Mouse (Mus musculus) spleen, postnatal 10 days (tissue): ENCODE results near the gene Gbp7.
"Not testable (repeated sequence)": the region's sequence is repeated elsewhere in the genome, so short reads cannot be mapped to it uniquely, and the experiment has no call there.

Source experiments
- DNase-seq, 2 experiments: peaks; one replicate each; pipeline ENCODE4 v3.0.0; 2021 to 2022; ENCODE audit warnings: low spot score in 2 of 2

Gene Gbp7

DNA sequence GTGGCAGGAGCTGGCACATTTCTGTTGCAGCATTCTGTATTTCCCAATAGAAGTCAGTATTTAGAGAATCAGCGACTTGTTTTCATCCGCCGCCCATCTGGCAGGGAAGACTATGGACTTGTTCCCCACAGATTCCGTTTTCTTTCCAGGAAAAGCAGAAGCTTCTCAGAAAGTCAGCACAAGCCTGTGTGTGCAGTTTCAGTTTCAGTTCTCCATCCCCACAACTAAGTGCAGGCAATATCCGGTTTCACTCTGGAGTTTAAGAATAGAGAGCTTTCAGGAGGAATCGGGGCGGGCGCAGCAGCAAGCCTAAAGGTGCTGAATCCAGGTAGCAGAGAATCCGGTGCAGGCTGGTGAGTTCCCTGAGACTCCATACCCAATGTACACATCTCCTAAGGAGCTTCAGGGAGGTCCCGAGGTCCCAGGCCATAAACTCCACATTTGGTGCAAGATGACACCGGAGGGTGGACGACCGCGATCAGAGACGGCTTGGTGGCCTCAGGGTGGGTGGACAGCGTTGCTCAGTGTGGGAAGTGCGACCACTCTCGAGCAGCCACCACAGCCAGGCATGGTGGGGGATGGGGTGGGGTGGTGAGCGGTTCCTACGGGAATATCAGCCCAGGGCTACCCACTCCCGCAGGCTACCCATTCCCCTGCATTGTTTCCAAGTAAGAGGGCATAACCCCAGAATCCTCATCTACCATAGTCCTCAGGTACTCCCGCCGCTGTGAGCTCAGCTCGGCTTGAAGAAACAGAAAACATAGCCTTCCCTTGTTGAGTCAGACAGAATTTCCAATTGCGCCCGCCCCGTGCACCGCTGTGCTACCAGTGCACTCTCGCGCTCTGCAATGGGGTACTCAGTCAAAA is at the start of gene Gbp7:
Gene Gbp7 (plus strand): TSS at position 256 of the 867 bp plus-strand sequence.
- DNase-seq, result peak; percentile 41

DNA sequence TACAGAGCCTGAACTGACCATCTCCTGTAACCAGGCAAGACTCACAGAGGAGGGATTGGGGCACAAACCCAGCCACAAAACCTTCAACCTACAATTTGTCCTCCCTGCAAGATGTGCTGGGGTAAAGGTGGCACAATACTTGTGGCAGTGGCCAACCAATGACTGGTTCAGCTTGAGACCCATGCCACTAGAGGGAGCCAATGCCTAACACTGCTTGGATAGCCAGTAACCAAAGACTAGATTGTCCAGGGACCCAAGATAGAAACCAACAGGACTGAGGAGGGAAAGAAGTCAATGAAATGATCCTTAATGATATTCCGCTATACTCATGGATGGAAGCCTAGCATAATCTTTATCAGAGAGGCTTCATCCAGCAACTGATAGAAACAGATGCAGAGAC is 39.7 kb upstream of the Gbp7 start:
- DNase-seq, result peak; percentile 30 to 75

DNA sequence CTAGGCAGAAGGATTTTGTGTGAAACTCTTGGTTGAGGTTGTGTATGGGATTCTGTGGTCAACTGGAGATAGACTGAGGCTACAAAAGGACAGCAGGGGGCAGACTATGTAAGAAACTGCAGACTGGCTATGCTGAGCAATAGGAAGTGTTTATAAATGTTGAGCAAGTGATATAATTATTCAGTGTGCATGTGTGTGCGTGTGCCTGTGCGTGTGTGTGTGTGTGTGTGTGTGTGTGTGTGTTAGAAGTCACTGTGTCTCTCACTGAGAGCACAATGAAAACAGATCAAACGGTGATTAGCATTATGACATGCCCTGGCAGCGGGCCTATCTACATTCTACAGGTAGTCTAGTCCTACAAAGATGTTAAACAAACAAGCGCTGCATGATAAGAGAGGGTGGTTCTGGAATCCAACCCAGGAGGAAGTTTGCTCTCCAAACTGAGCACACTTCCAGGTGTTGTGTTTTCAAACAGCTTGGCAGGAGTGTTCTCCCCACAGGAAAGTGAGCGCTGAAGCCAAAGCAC is 36.5 kb upstream of the Gbp7 start, which contains the start of gene Gbp5:
Gene Gbp5 (plus strand): TSS at position 443 of the 526 bp plus-strand sequence.
- peak in 1 of 2 experiments; percentile 66 for DNase-seq

DNA sequence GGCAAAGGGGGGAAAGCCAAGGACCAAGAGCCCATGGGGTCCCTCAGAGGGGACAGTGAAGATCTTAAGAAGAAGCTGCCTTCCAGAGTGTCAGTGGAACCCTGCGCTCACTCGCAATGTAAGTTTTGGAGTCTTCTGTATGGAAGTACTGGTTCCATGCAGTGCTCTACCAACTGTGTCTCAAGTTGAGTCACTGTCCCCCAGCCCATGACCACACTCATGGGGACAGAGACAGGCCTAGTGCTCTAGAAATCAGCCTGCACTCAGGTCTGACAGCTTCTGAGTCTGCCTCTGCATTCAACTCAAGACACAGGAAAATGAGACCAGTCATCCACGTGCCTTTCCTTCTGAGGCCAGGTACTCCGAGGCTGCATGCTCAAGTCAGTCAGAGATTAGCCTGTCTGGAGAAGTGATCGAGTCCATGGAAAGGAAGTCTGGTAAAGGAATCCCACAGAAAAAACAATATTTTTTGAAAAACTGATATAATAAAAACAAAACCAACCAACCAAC is 34.9 kb upstream of the Gbp7 start:
- DNase-seq, result no peak

DNA sequence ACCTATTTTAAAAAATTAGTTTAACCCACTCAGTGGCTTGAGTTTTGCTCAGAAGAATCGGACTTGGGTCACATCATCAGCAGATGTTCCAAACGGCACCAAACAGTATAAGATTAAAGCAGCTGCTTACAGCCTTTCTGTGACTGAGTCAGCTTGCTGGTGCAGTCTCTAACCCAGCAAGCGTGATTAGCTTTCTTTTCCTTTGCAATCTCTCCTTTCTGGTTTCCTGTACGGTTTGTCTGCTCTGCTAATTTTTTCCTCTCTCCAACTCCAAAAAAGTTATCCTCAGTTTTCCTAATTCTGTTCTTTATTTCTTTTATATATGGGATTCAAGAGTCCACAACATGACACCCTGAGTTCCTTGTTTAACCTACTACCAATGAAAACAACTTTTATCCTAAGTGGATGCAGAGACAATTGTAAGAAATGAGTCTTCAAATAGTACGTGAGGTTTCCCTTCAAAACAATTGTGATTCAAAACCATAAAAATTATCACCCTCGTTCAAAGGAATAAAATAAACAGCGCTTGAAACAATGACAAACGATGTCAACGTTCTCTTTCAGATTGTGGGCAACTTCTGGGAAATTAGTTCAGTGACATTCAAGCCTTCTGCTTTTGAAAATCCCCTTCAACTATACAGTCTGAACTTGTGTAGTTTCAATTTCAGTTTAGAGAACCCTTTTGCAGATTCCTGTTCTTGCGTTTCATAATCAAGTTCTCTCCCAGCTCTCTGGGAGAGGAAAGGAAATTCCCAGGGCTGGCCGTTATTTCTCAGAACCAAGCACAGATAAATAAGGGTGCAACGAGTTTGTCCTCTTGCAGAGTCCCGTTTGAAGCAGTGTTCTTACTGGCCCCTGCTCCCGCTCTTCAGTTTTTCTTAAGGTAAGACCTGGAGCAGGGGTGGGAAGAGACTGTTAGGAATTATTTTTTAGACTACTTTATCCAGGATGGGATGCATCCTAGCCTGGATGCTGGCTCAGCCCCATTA is 33.7 kb upstream of the Gbp7 start:
- no peak for DNase-seq

DNA sequence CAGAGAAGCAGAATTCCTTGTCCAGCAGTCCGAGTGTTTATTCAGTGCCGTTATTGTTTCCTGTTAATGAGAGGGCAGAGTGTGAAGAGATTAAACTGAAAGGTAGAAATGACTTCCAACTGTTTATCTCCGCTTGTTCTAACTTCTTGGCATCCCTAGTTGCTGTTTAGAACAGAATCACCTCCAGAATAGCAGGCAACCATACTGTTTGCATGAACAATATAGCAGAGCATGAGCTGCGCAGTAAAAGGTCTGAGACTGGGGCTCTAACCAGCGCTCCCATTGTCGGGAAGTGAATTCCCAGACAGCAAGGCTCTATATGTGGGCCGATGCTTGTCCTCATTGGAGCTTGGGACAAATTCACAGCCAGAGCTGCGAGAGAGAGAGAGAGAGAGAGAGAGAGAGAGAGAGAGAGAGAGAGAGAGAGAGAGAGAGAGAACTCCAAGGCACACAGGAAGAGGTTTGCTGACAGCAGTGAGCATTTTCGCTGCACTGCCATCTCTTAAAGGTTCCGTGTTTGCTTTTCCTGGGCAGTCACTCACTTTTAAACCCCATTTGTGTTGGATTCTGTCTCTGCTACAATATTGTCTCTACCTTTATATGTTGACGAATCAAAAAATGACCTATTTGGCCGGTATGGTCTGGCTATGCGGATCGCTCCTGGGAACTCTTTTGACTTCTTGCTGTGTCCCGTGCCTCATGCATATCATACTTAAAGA is 32.9 kb upstream of the Gbp7 start:
- no peak for DNase-seq

DNA sequence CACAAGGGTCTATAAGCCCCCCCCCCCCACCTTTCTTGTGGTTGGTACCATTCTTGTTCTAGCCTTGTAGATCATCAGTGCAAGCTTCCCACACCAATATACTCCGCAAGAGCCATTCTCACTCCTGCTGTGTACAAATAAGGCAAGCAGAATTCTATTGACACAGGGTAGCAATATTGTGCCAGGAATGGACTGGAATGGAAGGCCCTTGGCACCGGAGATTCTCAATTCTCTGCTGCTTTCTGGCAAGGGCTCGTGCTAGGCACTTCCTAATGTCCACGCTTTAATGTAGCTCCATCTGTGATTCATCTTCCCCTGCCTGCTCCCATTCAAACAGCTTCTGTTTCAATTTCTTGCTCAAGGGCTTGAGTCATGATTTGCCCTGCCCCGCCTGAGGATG is 31.2 kb upstream of the Gbp7 start:
- no peak for DNase-seq

DNA sequence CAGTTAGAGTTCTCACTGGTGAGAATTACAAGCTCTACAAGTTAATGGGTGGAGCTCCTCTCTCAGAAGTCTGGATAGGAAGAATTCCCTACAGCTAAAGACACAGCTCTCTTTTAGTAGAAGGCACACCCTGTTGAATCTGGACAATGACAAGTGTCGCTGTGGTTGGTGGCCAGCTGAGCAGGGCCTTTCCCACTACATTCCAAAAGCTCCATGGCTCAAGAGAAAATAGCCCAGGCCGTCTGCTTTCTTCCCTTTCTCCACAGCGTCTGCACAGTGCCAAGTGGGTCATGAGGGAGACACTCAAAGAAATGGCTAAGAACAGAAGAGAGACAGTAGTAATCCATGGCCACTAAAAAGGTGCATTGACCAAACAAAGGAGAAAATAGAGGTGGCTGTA is 2.0 kb upstream of the Gbp7 start:
- no peak for DNase-seq

DNA sequence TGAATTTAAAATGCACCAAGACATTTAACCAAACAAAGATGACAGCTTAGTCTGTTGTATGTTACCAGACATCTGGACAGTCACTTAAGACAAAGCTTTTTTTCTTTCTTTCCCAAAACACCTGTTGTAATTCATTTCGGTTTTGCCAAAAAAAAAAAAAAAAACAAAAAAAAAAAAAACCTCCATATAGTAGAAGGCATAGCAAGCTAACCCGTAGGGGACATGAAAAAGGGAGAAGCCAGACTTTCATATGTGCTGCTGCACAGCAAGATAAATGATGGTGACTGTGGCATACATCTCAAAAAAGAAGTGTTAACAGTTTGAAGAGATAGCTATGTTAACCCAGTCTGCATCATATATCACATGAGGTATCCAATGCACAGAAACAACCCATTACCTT is 545 bp upstream of the Gbp7 start:
- no peak for DNase-seq

DNA sequence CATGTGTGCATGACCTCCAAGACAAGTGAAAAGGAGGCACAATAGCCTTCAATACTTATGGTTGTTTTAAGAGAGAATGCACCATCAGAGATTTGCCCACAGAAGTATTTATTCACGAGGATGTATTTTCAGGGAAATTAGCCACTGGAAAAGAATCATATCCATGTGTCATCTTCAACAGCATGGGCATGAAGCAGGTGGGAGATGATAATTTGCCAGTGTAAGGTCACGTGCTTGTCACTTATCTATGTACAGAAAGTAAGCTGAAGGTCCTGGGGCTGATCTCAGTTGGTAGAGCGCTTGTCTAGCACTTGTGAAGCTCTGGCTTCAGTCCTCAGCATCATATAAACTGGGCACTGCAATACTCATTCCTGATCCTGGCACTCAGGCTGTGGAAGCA is 1.5 kb downstream of the Gbp7 start:
- no peak for DNase-seq

DNA sequence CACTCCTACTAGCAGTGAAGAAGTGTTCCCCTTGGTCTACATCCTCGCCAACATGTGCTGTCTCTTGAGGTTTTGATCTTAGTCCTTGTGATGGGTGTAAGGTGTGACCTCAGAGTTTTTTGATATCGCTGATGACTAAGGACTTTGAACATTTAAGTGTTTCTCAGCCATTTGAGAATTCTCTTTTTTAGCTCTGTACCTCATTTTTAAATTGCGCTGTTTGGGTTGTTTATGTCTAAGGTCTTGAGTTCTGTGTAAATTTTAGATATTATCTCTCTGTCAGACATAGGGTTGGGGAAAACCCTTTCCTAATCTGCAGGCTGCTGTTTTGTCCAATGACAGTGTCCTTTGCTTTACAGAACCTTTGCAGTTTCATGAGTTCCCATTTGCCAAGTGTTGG is 3.0 kb downstream of the Gbp7 start:
- no peak for DNase-seq

DNA sequence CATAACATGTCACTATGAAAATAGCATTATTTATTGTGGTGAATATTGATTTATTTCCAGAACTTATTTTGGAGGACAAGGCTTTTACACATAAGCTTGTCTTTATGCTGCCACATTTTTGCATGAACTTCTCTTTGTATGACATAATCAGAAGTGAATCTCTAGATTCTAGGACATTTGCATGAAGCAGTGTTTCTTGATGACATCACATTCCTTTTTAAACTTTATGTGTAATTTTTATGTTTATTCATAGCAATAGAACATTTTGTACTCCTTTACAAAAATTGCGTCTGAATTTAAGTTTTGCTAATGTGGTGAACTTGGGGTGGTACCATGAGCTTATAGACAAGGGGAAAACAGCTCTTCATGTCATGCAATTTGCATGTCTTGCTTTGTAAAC is 5.5 kb downstream of the Gbp7 start:
- DNase-seq, result no peak

DNA sequence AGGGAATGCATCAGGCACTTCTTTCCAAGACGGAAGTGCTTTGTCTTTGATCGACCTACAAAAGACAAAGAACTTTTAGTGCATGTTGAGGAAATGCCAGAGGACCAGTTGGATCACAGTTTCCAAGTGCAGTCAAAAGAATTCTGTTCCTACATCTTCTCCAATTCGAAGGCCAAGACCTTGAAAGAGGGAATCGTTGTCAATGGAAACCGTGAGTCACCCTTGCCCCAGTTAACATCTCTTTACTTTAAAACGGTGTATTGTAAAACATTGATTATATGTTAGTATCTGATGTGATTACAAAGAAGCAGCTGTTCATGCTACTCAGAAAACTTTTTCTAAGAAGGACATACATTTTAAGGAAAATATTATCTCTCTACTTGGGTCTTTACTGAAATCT is 11.2 kb downstream of the Gbp7 start:
- DNase-seq, result no peak

DNA sequence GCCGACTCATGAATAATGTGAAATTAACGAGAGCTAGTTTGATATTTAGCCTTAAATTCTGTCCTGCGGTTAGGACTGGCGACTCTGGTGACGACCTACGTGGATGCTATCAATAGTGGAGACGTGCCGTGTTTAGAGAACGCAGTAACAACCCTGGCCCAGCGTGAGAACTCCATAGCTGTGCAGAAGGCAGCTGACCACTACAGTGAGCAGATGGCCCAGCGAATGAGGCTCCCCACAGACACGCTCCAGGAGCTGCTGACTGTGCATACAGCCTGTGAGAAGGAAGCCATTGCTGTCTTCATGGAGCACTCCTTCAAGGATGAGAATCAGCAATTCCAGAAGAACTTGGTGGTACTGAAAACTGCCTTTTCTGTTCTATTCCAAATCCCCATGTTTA is 12.6 kb downstream of the Gbp7 start:
- DNase-seq, result not testable (repeated sequence)

DNA sequence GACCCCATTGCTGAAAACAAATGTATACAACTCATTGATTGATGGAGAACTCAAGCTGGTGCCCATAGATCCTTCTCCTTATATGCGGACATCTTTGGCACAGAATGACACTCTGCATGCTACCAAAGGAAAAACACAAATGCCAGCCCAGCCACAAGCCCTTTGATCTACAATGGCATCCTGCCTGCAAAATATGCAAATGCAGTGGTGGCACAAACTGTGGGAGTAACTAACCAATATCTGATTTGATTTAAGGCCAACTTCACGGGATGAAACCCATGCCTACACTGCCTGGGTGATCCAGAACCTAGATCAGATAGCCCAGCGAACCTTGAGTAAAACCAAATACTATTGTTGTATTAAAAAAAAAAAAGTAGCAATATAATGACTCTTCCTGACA is 16.5 kb downstream of the Gbp7 start:
- DNase-seq, result no peak

DNA sequence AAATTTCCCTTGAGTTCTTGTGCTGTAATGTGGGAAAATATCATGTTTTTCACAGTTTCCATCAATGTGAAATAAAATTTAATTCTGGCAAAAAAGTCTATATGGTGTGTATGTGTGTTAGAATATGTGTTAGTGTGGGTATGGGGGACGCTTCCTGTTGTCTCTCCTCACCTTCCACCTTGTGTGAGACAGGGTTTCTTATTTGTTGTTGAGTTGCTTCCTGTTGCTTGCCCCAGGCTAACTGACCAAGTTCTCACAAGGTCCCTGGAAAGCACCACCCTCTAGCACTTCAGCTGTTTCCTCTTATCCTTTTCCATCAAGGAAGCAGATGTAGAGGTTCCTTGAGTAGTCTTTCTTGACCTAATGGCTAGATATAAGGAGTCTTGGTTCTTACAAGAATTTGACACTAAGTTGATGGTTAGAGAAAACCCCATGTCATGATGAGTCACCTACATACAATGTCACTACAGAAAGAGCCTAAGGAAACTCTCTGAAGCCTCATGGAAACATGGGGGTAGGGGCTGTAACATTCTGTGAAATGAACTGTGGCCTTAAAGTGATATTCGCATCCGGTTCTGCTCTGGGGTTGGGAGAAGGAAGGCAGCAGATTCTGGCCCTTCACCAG is 20.0 kb downstream of the Gbp7 start:
- no peak for DNase-seq

DNA sequence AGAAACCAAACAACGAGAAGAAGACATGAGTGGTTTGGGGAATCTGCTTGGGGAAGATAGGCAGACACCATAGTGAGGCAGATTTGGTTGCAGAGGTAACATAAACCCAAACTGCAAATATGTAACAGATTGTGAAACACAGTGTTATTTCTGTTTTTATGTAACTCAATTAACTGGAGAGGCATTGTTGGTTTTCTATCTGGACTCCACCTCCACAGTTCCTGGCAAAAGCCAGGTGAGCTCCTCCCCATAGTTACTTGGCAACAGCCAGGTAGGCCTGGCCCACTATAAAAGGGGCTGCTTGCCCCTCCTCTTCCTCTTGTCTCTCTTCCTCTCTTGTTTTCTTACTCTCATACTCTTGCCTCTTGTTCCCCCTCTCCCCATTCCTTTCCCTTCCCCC is 24.5 kb downstream of the Gbp7 start:
- no peak for DNase-seq

DNA sequence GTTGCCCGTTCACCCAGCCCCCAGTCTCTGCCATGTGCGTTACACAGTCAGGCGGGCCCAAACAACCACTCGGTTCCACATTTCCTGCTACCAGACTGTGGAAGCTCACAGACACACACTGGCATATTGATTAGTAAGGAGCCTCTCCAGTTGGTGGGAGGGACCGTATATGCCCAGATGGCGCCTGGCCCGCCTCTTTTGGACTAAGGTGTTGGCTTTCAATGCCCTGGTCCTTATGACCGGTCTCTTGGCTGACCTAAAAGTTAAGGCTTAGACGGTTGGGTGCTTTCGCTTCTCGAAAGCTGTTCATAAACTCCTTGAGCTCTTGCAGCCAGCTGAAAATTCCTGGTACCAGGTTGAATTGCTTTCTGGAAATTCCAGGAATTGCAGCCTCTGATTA is 25.5 kb downstream of the Gbp7 start:
- no peak for DNase-seq

DNA sequence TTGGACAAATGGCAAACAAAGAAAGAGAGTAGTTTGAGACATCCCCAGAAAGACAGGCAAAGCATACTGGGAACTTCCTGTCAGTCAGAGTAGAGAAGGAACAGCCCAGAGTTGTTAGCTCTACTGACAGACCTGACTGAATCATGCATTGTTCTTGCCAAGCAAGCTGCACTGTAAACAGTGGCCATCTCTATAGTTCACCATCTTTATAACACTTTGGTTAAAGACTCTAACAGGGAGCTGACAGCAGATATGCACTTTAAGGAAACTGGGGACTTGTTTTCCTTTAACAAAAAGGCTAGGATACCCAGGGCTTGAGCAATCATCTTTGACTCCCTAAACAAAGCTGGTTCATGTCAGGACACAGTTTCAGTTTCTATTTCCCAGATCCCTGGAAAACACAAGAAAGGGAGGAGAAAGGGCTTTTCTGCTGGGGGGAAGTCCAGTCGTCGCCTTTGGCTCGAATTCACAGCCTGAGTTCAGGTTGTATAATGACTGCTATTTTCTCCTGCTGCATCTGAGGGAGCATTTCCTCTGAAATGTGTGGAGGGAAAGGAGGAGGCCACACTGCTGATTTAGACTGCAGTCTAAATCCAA is 29.6 kb downstream of the Gbp7 start, which contains the start of gene Gbp3:
Gene Gbp3 (plus strand): TSS at position 395 of the 597 bp plus-strand sequence.
- peak in 1 of 2 experiments; percentile 27 for DNase-seq

DNA sequence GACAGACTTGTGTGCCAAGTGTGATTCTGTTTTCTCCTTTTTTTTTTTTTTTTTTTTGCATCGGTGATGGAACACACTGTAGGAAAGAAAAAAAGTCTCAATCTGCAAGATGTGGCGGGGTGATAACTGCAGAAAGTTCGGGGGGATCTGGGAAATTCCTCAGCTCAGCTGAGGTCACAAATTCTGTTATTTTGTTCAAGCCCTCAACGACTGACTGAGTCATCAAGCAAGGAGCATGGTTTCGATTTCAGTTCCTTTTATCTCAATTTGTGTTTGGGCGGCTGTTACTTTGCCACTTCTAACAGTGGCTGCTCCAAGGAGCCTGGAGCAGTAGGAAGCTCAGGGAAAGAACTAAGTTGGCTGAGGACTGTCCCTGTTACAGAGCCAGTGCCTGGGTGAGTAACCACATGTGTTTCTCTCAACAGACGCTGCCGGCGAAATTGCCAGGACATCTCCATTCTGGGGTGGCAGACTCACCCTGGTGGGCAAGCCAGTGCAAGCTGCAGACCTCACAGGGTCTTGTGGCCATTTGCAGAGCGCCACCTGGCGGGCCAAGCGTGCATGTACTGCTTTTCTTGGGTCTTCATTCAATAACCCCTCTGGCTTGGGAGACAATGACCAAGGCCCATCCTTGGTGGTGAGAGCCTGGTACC is 30.3 kb downstream of the Gbp7 start:
- DNase-seq, result peak; percentile 74 to 88
